Mouse (Mus musculus): ENCODE data around the gene Cfap97d1. TPM values are rescaled to one million over a fixed set of nuclear protein-coding genes. Genes with fewer than 3 reads are reported as not detected.

Cfap97d1 gene
- total and polyA plus RNA-seq, 3 experiments: not detected

- ATAC-seq (ENCODE audit: extremely low read depth, insufficient number of reproducible peaks, low FRiP score, poor library complexity, severe bottlenecking) (no peak), DNase-seq (ENCODE audit: low spot score) (no peak)
- Histone ChIP-seq H3K4me1 (ENCODE audit: insufficient read depth, low read depth, low read length) (no peaks in the 10 kb centered on the region), H3K4me3 (ENCODE audit: low read depth, low read length) (no peak overlapping the region), H3K27me3 (ENCODE audit: insufficient read depth, low read length) (peaks cover 13% of the 10 kb centered on the region), H3K9me3 (replicated peaks) (no peaks in the 10 kb centered on the region), H3K36me3 (replicated peaks) (no peaks in the 10 kb centered on the region)
- no peak for TF ChIP-seq GATA1 (IDR thresholded peaks at IDR 0.05; ENCODE audit: borderline replicate concordance, low read length)
- no peak for TF ChIP-seq POLR2AphosphoS5 (IDR thresholded peaks at IDR 0.05; ENCODE audit: insufficient replicate concordance, low read depth, low read length)
- no peak for TF ChIP-seq CTCF (IDR thresholded peaks at IDR 0.05; ENCODE audit: low read depth, low read length)
- TF ChIP-seq TAL1 (conservative IDR thresholded peaks at IDR 0.05; ENCODE audit: low read depth, low read length): no peak
- TF ChIP-seq GATA2 (IDR thresholded peaks at IDR 0.05; ENCODE audit: borderline replicate concordance, low read depth, low read length): no peak
These were observed 11.9 kb downstream of the Cfap97d1 start for GRCm38 (mm10) chr11:101995938-101996337.

GRCm38 (mm10) chr11:101998258-101998657 is 14.2 kb downstream of the Cfap97d1 start:
- ATAC-seq (ENCODE audit: extremely low read depth, insufficient number of reproducible peaks, low FRiP score, poor library complexity, severe bottlenecking): no peak
- Histone ChIP-seq H3K27me3 (ENCODE audit: insufficient read depth, low read length) (peaks cover 18% of the 10 kb centered on the region), H3K36me3 (replicated peaks) (no peaks in the 10 kb centered on the region), H3K4me1 (ENCODE audit: insufficient read depth, low read depth, low read length) (no peaks in the 10 kb centered on the region), H3K4me3 (ENCODE audit: low read depth, low read length) (no peak overlapping the region), H3K9me3 (replicated peaks) (no peaks in the 10 kb centered on the region)
- TF ChIP-seq CTCF (IDR thresholded peaks at IDR 0.05; ENCODE audit: low read depth, low read length): no peak
- no peak for TF ChIP-seq TAL1 (conservative IDR thresholded peaks at IDR 0.05; ENCODE audit: low read depth, low read length)
- TF ChIP-seq GATA1 (IDR thresholded peaks at IDR 0.05; ENCODE audit: borderline replicate concordance, low read length): no peak
- TF ChIP-seq POLR2AphosphoS5 (IDR thresholded peaks at IDR 0.05; ENCODE audit: insufficient replicate concordance, low read depth, low read length): no peak
- no peak for TF ChIP-seq GATA2 (IDR thresholded peaks at IDR 0.05; ENCODE audit: borderline replicate concordance, low read depth, low read length)
- DNase-seq (ENCODE audit: low spot score): no peak

GRCm38 (mm10) chr11:101999466-101999865 is 15.4 kb downstream of the Cfap97d1 start:
- no peak for TF ChIP-seq GATA2 (IDR thresholded peaks at IDR 0.05; ENCODE audit: borderline replicate concordance, low read depth, low read length)
- TF ChIP-seq POLR2AphosphoS5 (IDR thresholded peaks at IDR 0.05; ENCODE audit: insufficient replicate concordance, low read depth, low read length): no peak
- no peak for TF ChIP-seq TAL1 (conservative IDR thresholded peaks at IDR 0.05; ENCODE audit: low read depth, low read length)
- TF ChIP-seq GATA1 (IDR thresholded peaks at IDR 0.05; ENCODE audit: borderline replicate concordance, low read length): no peak
- TF ChIP-seq CTCF (IDR thresholded peaks at IDR 0.05; ENCODE audit: low read depth, low read length): no peak
- no peak for ATAC-seq (ENCODE audit: extremely low read depth, insufficient number of reproducible peaks, low FRiP score, poor library complexity, severe bottlenecking)

GRCm38 (mm10) chr11:102004251-102004650 is 20.2 kb downstream of the Cfap97d1 start:
- Histone ChIP-seq H3K4me1 (ENCODE audit: insufficient read depth, low read depth, low read length) (no peaks in the 10 kb centered on the region), H3K36me3 (replicated peaks) (no peaks in the 10 kb centered on the region), H3K9me3 (replicated peaks) (no peaks in the 10 kb centered on the region; the same call in 1 of the 2 replicates), H3K27me3 (ENCODE audit: insufficient read depth, low read length) (peaks cover 27% of the 10 kb centered on the region), H3K4me3 (ENCODE audit: low read depth, low read length) (no peak overlapping the region)
- DNase-seq (ENCODE audit: low spot score) (no peak), ATAC-seq (ENCODE audit: extremely low read depth, insufficient number of reproducible peaks, low FRiP score, poor library complexity, severe bottlenecking) (no peak)
- no peak for TF ChIP-seq POLR2AphosphoS5 (IDR thresholded peaks at IDR 0.05; ENCODE audit: insufficient replicate concordance, low read depth, low read length)
- peak; percentile 26; the same call in 1 of the 2 replicates for TF ChIP-seq CTCF (IDR thresholded peaks at IDR 0.05; ENCODE audit: low read depth, low read length)
- no peak for TF ChIP-seq TAL1 (conservative IDR thresholded peaks at IDR 0.05; ENCODE audit: low read depth, low read length)
- TF ChIP-seq GATA2 (IDR thresholded peaks at IDR 0.05; ENCODE audit: borderline replicate concordance, low read depth, low read length): no peak

More at GRCm38 (mm10) chr11:101999466-101999865, 15.4 kb downstream of the Cfap97d1 start:
- H3K36me3 ChIP-seq (replicated peaks): no peaks in the 10 kb centered on the region
- no peak overlapping the region for H3K4me3 ChIP-seq (ENCODE audit: low read depth, low read length)
- no peaks in the 10 kb centered on the region for H3K4me1 ChIP-seq (ENCODE audit: insufficient read depth, low read depth, low read length)
- no peak for DNase-seq (ENCODE audit: low spot score)
- peaks cover 18% of the 10 kb centered on the region for H3K27me3 ChIP-seq (ENCODE audit: insufficient read depth, low read length)
- no peaks in the 10 kb centered on the region; the same call in 1 of the 2 replicates for H3K9me3 ChIP-seq (replicated peaks)

GRCm38 (mm10) chr11:102006271-102006670 is 22.2 kb downstream of the Cfap97d1 start:
- H3K4me1 ChIP-seq (ENCODE audit: insufficient read depth, low read depth, low read length): no peaks in the 10 kb centered on the region
- no peak for ATAC-seq (ENCODE audit: extremely low read depth, insufficient number of reproducible peaks, low FRiP score, poor library complexity, severe bottlenecking)
- no peak overlapping the region for H3K4me3 ChIP-seq (ENCODE audit: low read depth, low read length)
- no peaks in the 10 kb centered on the region; the same call in 1 of the 2 replicates for H3K9me3 ChIP-seq (replicated peaks)
- no peaks in the 10 kb centered on the region for H3K36me3 ChIP-seq (replicated peaks)
- no peak for DNase-seq (ENCODE audit: low spot score)
- TF ChIP-seq GATA1 (IDR thresholded peaks at IDR 0.05; ENCODE audit: borderline replicate concordance, low read length) (no peak), GATA2 (IDR thresholded peaks at IDR 0.05; ENCODE audit: borderline replicate concordance, low read depth, low read length) (no peak), CTCF (IDR thresholded peaks at IDR 0.05; ENCODE audit: low read depth, low read length) (no peak), TAL1 (conservative IDR thresholded peaks at IDR 0.05; ENCODE audit: low read depth, low read length) (no peak), POLR2AphosphoS5 (IDR thresholded peaks at IDR 0.05; ENCODE audit: insufficient replicate concordance, low read depth, low read length) (no peak)
- peaks cover 27% of the 10 kb centered on the region for H3K27me3 ChIP-seq (ENCODE audit: insufficient read depth, low read length)

GRCm38 (mm10) chr11:102006688-102007087 is 22.6 kb downstream of the Cfap97d1 start:
- Histone ChIP-seq H3K36me3 (replicated peaks) (no peaks in the 10 kb centered on the region), H3K4me3 (ENCODE audit: low read depth, low read length) (no peak overlapping the region), H3K27me3 (ENCODE audit: insufficient read depth, low read length) (peaks cover 27% of the 10 kb centered on the region), H3K4me1 (ENCODE audit: insufficient read depth, low read depth, low read length) (no peaks in the 10 kb centered on the region), H3K9me3 (replicated peaks) (no peaks in the 10 kb centered on the region; the same call in 1 of the 2 replicates)
- TF ChIP-seq GATA1 (IDR thresholded peaks at IDR 0.05; ENCODE audit: borderline replicate concordance, low read length) (no peak), POLR2AphosphoS5 (IDR thresholded peaks at IDR 0.05; ENCODE audit: insufficient replicate concordance, low read depth, low read length) (no peak)
- no peak for DNase-seq (ENCODE audit: low spot score)
- ATAC-seq (ENCODE audit: extremely low read depth, insufficient number of reproducible peaks, low FRiP score, poor library complexity, severe bottlenecking): no peak
